Mouse (Mus musculus) lung, postnatal 4 days (tissue): ENCODE measurements around the gene Igf2bp3.

ENCODE experiments used
- DNase-seq, 2 experiments: peaks; one replicate each; pipeline ENCODE4 v3.0.0; 2021

The Igf2bp3 gene

DNA sequence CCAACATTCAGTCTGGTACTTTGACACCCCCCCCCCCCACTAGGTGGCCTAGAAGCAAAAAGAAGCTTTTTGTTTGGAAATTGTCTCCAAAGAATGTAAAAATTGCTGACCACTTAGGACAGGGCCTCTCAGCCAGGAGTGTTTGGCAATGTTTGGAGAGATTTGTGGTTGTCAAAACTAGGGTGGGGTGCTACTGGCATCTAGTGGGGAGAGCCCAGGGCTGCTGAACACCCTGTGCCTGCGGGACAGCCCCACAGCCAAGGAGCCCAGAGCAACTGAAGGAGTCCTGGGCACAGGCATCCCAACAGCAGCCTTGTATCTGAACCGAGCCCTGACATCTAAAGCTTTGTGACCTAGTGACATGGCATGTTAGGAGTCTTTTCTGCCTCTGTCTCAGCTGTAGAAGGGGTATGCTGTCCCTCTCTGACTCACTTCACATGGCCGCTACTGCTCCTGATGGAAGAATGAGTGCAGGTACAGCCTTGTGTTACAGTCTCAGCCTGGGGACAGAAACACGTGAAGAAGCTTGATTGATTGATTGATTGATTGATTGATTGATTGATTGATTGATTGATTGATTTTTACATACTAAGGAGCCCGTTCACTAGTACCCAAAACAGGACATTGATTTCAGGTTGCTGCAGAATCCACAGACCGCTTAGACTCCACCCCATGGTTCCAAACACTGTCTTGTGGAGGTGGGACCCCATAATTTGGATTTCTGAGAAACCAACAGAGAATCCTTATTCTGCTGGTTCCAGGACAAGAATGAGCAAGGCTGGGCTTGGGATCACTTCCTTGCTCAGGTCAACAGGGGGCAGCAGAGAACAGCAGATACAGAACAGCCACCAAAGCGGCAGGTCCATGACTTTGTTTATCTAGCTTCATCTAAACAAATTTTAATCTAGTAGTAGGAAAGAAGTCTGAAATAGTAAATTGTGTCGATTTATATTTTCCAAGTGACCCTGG, 157.4 kb downstream of the Igf2bp3 start:
- DNase-seq, result peak; percentile 56 to 81

DNA sequence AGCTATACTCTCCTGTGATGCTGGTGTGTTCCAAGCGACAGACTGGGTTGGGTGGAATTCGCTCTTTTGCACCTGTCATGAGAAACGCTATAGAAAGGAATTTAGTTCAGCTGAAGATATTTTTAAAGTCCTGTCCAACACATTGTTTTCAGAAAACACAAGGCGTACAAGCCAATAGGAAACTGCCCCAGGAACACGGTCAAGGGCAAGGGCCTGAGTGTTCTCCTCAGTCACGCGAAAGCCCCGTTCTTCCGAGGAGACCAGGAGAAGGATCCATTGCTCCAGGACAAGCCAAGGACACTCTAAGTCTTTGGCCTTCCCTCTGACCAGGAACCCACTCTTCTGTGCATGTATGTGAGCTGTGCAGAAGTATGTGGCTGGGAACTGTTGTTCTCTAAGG, 158.7 kb downstream of the Igf2bp3 start:
- DNase-seq, result no peak

DNA sequence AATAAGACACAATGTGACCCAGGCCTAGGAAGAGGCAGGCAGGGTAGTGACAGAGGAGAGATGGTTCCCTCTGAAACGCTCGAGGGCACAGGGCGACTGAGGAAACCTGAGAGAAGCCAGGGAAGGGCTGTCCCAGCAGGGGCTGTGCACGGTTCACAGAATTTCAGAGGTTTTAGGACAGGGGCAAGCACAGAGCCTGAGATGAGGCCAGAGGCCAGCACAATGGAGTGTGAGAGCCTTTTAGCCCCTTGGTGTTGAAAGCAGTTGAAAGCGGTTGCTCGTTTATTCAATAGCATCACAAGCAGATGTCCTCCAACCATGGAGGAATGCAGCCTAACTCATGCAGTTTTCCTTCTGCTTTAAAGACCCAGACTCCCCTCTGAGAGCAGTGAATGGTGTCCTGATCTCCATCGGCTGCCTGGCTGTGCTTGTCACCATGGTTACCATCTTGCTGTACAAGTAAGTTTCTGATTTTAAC, 159.5 kb downstream of the Igf2bp3 start:
- no peak for DNase-seq

DNA sequence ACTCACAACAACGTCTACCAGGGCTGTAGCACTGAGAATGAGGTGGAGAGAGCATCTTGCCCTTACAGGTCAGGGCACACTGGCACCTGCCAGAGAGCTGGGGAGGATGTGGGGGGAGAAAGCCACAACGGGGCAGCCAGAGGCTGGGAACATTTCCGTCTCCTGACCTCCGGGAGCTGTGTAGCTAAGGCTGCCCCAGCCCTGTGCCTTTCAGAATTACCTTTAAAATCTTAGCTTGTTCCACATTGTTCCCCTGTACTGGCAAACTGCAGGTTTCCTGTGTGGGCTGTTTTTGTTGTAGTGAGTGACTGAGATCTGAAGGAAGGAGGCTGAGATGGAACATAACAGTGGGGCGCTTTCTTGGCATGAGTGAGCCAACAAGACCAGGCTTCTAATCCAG, 162.6 kb downstream of the Igf2bp3 start:
- no peak for DNase-seq

- no peak for DNase-seq
Observed at GRCm38 (mm10) chr6:49050677-49051410, 163.9 kb downstream of the Igf2bp3 start.

GRCm38 (mm10) chr6:49048395-49048794, 166.4 kb downstream of the Igf2bp3 start:
- DNase-seq, result no peak

DNA sequence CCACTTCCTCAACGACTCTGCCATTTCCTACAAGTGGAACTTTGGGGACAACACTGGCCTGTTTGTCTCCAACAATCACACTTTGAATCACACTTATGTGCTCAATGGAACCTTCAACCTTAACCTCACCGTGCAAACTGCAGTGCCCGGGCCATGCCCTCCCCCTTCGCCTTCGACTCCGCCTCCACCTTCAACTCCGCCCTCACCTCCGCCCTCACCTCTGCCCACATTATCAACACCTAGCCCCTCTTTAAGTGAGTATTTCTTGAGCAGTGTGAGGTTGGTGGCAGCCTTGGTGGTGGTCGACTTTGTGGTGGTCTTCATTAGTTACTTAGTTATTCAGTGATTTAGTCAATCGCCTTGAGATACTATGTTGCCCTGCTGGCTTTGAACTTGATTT, 166.9 kb downstream of the Igf2bp3 start:
- no peak for DNase-seq

- no peak for DNase-seq
Observed at GRCm38 (mm10) chr6:49046976-49047375, 167.8 kb downstream of the Igf2bp3 start.

- DNase-seq, result no peak
Observed at GRCm38 (mm10) chr6:49046502-49046901, 168.3 kb downstream of the Igf2bp3 start.

- DNase-seq, result peak; percentile 54 to 79
Observed at GRCm38 (mm10) chr6:49039470-49040180, 175.1 kb downstream of the Igf2bp3 start.

DNA sequence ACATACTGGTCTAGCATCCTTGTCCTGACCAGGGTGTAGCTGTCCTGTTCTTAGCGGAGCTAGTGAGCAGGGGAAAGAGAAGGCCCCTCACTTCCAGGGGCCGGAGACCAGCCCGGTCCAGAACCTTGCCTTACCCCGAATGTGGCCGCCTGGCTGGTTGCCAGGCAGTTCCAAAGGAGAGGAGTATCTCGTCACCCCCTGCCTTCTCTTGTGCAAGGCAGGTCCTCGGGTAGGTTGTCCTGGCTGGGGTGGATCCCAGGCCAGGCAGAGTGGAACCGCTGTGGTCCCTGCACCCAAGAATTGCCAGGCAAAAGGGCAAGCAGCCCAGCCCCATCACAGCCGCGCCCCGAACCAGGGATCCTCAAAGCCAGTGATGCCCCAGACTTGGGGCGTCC, 177.5 kb downstream of the Igf2bp3 start:
- DNase-seq, result no peak

DNA sequence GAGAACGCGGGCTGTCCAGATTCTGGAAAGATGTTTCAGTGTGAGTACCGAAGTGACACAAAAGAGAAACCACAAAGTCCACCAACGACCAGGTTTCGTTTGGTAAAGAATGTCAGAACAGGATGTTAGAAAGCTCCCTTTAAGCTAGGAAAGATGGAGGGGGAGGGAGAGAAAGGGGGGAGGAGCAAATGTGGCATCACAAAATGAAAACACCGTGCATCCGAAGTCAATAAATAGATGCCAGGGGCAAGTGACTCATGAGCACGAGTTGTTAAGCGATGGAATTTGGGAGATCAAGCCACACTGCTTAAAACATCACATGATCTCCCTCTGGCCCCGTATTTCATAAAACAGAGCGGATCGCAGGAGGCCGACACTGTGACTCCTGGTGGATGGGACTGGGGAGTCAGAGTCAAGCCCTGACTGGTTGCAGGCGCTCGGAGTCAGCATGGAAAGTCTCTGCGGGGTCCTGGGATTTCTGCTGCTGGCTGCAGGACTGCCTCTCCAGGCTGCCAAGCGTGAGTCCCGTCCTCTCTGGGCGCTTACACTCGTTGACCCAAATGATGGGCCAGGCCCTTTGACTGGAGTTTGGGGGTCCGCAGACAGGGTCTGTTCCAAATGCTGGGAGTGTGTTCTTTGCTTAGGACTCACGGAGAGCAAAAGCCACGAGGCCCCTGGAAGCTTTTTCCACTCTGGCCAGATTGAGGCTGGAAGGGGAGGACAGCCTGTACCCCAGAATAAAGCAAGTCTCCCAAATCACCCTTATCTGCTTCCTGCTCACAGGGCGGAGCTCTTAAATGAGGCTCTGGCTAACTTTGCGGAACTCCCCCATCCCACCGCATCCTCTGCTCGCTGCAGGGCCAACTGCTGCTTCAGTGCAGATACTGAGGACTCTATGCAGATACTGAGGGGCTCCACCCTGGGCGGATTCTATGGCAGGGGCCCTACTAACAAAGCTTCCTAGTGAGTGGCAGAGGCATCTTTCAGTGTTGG, 178.2 kb downstream of the Igf2bp3 start, which contains the start of gene Gpnmb:
Gene Gpnmb (plus strand): TSS at position 272 of the 993 bp plus-strand sequence.
- DNase-seq, result no peak
